17 mouse cellular contexts compared by ENCODE assay signal in the genomic region with DNA sequence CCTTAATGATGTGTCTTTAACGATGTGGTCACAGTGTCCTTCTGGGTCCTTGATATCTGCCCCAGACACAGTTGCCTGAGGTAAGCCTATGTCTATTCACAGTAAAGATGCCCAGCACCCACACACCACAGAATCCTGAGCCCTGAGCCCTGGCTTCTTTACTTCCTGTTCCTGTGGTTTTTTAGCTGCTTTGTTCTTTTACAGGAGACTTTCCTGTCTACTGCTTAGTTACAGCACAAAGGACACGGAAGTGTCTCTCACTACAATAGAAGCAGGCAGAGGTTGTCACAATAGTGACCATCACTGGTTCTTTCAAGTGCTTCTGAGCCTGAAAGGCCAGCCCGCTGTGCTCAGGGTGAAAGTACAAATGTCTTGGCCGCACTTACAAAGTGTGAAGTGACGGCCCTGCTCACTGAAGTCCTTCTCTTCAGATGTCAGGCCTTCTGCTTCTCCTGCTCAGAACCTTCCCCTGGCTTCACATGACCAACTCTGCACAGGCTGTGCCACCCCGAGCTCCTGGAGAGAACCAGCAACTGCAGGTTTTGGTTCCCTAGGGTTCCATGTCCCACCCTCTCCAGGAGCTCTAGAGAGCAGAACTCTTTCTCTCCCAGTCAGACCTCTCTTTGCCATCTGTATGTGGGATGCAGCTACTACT.
A peak's percentile ranks its signal among the peaks of the same experiment; 100 is the strongest.
DNase-seq lines count a peak whose midpoint lies in the region; ATAC-seq and TF ChIP-seq lines count a peak whose summit lies in the region.
"Had no signal": no experiment of that assay in that cellular context is flagged by ENCODE, and none has a peak within 500 bp of the region (broad histone marks: within the 10 kb centered on the region; RNA-seq: fewer than 3 reads in every experiment).

No protein-coding gene starts in this region.

- 10% methylated on average over 6 of the region's 6 CpGs for WGBS in thymus, adult 2 months
- 48% methylated on average over 6 of the region's 6 CpGs for WGBS in midbrain, embryonic 14.5 days

- H3K36me3 ChIP-seq in thymus, adult 2 months (ENCODE audit: control insufficient read depth, insufficient read depth, low read length): no peaks in the 10 kb centered on the region
- no peaks in the 10 kb centered on the region for H3K36me3 ChIP-seq in midbrain, embryonic 14.5 days (ENCODE audit: control insufficient read depth, insufficient read depth, low read length)
- H3K36me3 ChIP-seq: limb, embryonic 10.5 days had no signal

- peak; percentile 69 for ATAC-seq in granulocyte monocyte progenitor cell, adult 5-6 weeks (replicated peaks; ENCODE audit: poor library complexity, severe bottlenecking)
- no peak for ATAC-seq in midbrain, embryonic 14.5 days (ENCODE audit: low FRiP score, low TSS enrichment)

- no peak for TF ChIP-seq POLR2A in thymus, adult 2 months (IDR thresholded peaks at IDR 0.05; ENCODE audit: control insufficient read depth, extremely low read depth, insufficient read depth, low read length, poor library complexity)

- H3K9ac ChIP-seq in midbrain, embryonic 14.5 days (replicated peaks; ENCODE audit: low read length): no peak overlapping the region
- H3K9ac ChIP-seq: hindbrain, embryonic 14.5 days; liver, embryonic 14.5 days had no signal

- no peaks in the 10 kb centered on the region for H3K9me3 ChIP-seq in midbrain, embryonic 14.5 days (ENCODE audit: control insufficient read depth, low read length)
- H3K9me3 ChIP-seq: limb, embryonic 10.5 days had no signal

- no peaks in the 10 kb centered on the region for H3K27me3 ChIP-seq in thymus, adult 2 months (ENCODE audit: control insufficient read depth, insufficient read depth, low read length)
- no peaks in the 10 kb centered on the region for H3K27me3 ChIP-seq in midbrain, embryonic 14.5 days (ENCODE audit: control insufficient read depth, insufficient read depth, low read length)

- H3K27ac ChIP-seq in thymus, adult 2 months (ENCODE audit: control insufficient read depth, insufficient read depth, low read length): peak overlapping the region; percentile 73
- H3K27ac ChIP-seq in midbrain, embryonic 14.5 days (replicated peaks; ENCODE audit: low read depth, low read length): no peak overlapping the region
- H3K27ac ChIP-seq: hindbrain, embryonic 14.5 days; limb, embryonic 10.5 days; liver, embryonic 14.5 days had no signal

- H3K4me2 ChIP-seq in midbrain, embryonic 14.5 days (ENCODE audit: low read length): no peak overlapping the region
- H3K4me2 ChIP-seq: hindbrain, embryonic 14.5 days; midbrain, embryonic 11.5 days had no signal

- peaks cover 37% of the 10 kb centered on the region for H3K4me1 ChIP-seq in thymus, adult 2 months (replicated peaks; ENCODE audit: control insufficient read depth, insufficient read depth, low read length)
- no peaks in the 10 kb centered on the region for H3K4me1 ChIP-seq in midbrain, embryonic 14.5 days (ENCODE audit: control insufficient read depth, insufficient read depth, low read length)
- H3K4me1 ChIP-seq: limb, embryonic 10.5 days had no signal

- intact Hi-C loops in heart, postnatal 14 days (cut with DNase I): no loop called here

- DNase-seq in 416B (ENCODE audit: low read depth): peak; percentile 34
- DNase-seq in CD4-positive, CD25-positive, alpha-beta regulatory T cell, adult 2 months (ENCODE audit: low read depth, low spot score): peak; percentile 75
- peak; percentile 63 for DNase-seq in thymus, adult 2 months
- no peak for DNase-seq in midbrain, embryonic 14.5 days
- DNase-seq in frontal cortex, postnatal 10 days (ENCODE audit: low spot score in 2 of 2): no peak
- no peak for DNase-seq in heart, postnatal 14 days
- DNase-seq: adrenal gland, postnatal 10 days; cerebellum, adult 18-20 months; heart, adult 18-20 months; kidney, adult 11 months; lung, postnatal 14 days; right cerebral cortex, postnatal 25 days had no signal

- peak overlapping the region; percentile 4; the same call in 1 of the 2 replicates for H3K4me3 ChIP-seq in thymus, adult 2 months (ENCODE audit: control insufficient read depth, insufficient read depth, low read length)
- no peak overlapping the region for H3K4me3 ChIP-seq in midbrain, embryonic 14.5 days (replicated peaks; ENCODE audit: low read depth, low read length)
- H3K4me3 ChIP-seq: limb, embryonic 10.5 days had no signal

- TF ChIP-seq CTCF in thymus, adult 2 months (IDR thresholded peaks at IDR 0.05; ENCODE audit: borderline replicate concordance, control insufficient read depth, extremely low read depth, insufficient read depth, low read length, poor library complexity): no peak

Comparison
In these comparisons a context has a peak if more than half of its experiments do, and no peak if none do; other contexts are left out.
1. DNase-seq: peak in 416B (single experiment), CD4-positive, CD25-positive, alpha-beta regulatory T cell, adult 2 months (single experiment) and thymus, adult 2 months (single experiment); none in midbrain, embryonic 14.5 days (single experiment), frontal cortex, postnatal 10 days (0 of 2) and heart, postnatal 14 days (0 of 2).